Mouse (Mus musculus): ENCODE results near the gene Ifi206. TPM values are rescaled to one million over a fixed set of nuclear protein-coding genes. Genes with fewer than 3 reads are reported as not detected.
A peak's percentile ranks its signal among the peaks of the same experiment; 100 is the strongest.
"Not testable (repeated sequence)": the region's sequence is repeated elsewhere in the genome, so short reads cannot be mapped to it uniquely, and the experiment has no call there.

Gene Ifi206
- polyA plus RNA-seq (2017; shearing (Covaris generic)) = 100 to 1,000 TPM in 1 of 2 experiments, 10 to 100 TPM in 1; 79.8 to 100 TPM

- ATAC-seq = peak; percentile 90
Measured at GRCm38 (mm10) chr1:173490812-173491480, at the start of gene Ifi206. TSS of gene Ifi206 (minus strand) at chr1:173491041.

- peak; percentile 66 for ATAC-seq
Measured at GRCm38 (mm10) chr1:173535791-173536190, 45.0 kb upstream of the Ifi206 start, which contains the start of gene Ifi214. TSS of gene Ifi214 (minus strand) at chr1:173535957.

- no peak for ATAC-seq
Measured at GRCm38 (mm10) chr1:173521452-173521851, 30.6 kb upstream of the Ifi206 start.

- peak; percentile 69 for ATAC-seq
Measured at GRCm38 (mm10) chr1:173510595-173510994, 19.8 kb upstream of the Ifi206 start.

GRCm38 (mm10) chr1:173491483-173491882 lies 642 bp upstream of the Ifi206 start:
- ATAC-seq = peak; percentile 21

GRCm38 (mm10) chr1:173481182-173481574 lies 9.7 kb downstream of the Ifi206 start:
- not testable (repeated sequence) for ATAC-seq

- not testable (repeated sequence) for ATAC-seq
Measured at GRCm38 (mm10) chr1:173480399-173481181, 10.3 kb downstream of the Ifi206 start.

GRCm38 (mm10) chr1:173456761-173457160 lies 34.1 kb downstream of the Ifi206 start:
- peak; percentile 16 for ATAC-seq

- peak; percentile 90 for ATAC-seq
Measured at GRCm38 (mm10) chr1:173456139-173456754, 34.6 kb downstream of the Ifi206 start.

GRCm38 (mm10) chr1:173451665-173452064 lies 39.2 kb downstream of the Ifi206 start:
- ATAC-seq = no peak

- ATAC-seq = no peak
Measured at GRCm38 (mm10) chr1:173450621-173451020, 40.2 kb downstream of the Ifi206 start.

GRCm38 (mm10) chr1:173447067-173447466 lies 43.8 kb downstream of the Ifi206 start:
- ATAC-seq = no peak

GRCm38 (mm10) chr1:173443061-173443460 lies 47.8 kb downstream of the Ifi206 start:
- no peak for ATAC-seq

GRCm38 (mm10) chr1:173441210-173441609 lies 49.6 kb downstream of the Ifi206 start:
- ATAC-seq = peak; percentile 61

- peak; percentile 27 for ATAC-seq
Measured at GRCm38 (mm10) chr1:173440681-173441080, 50.2 kb downstream of the Ifi206 start.

- peak; percentile 70 for ATAC-seq
Measured at GRCm38 (mm10) chr1:173437161-173437953, 53.5 kb downstream of the Ifi206 start.

- ATAC-seq = peak; percentile 74
Measured at GRCm38 (mm10) chr1:173432411-173432810, 58.4 kb downstream of the Ifi206 start.

GRCm38 (mm10) chr1:173429995-173430699 lies 60.7 kb downstream of the Ifi206 start:
- ATAC-seq = no peak

- no peak for ATAC-seq
Measured at GRCm38 (mm10) chr1:173427385-173427784, 63.5 kb downstream of the Ifi206 start.

GRCm38 (mm10) chr1:173426345-173426744 lies 64.5 kb downstream of the Ifi206 start:
- no peak for ATAC-seq

GRCm38 (mm10) chr1:173420374-173420773 lies 70.5 kb downstream of the Ifi206 start:
- ATAC-seq = peak; percentile 96
